Mouse (Mus musculus): ENCODE measurements at regions not wholly inside any gene's neighbourhood (a gene's known extent, or its start where the extent isn't known, plus 50 kb on each side); places are given as distances from the start of the nearest gene placed in this dataset.

GRCm38 (mm10) chr10:71598515-71598914 is 251.0 kb downstream of the Ipmk start:
- H3K9me3 ChIP-seq (ENCODE audit: control insufficient read depth, low read length): no peaks in the 10 kb centered on the region
- no peak overlapping the region for H3K4me2 ChIP-seq (ENCODE audit: low read length)
- H3K27ac ChIP-seq (replicated peaks; ENCODE audit: low read depth, low read length): no peak overlapping the region
- 94% methylated on average over 6 of the region's 6 CpGs for WGBS
- DNase-seq: no peak
- H3K4me3 ChIP-seq (replicated peaks; ENCODE audit: low read depth, low read length): no peak overlapping the region
- no peaks in the 10 kb centered on the region for H3K36me3 ChIP-seq (ENCODE audit: control insufficient read depth, insufficient read depth, low read length)
- no peak for ATAC-seq (ENCODE audit: low FRiP score, low TSS enrichment)
- no peak overlapping the region for H3K9ac ChIP-seq (replicated peaks; ENCODE audit: low read length)
- no peaks in the 10 kb centered on the region for H3K4me1 ChIP-seq (ENCODE audit: control insufficient read depth, insufficient read depth, low read length)
- no peaks in the 10 kb centered on the region for H3K27me3 ChIP-seq (ENCODE audit: control insufficient read depth, insufficient read depth, low read length)

- Histone ChIP-seq H3K9ac (replicated peaks; ENCODE audit: low read length) (no peak overlapping the region), H3K4me2 (ENCODE audit: low read length) (no peak overlapping the region), H3K36me3 (ENCODE audit: control insufficient read depth, insufficient read depth, low read length) (no peaks in the 10 kb centered on the region), H3K27ac (replicated peaks; ENCODE audit: low read depth, low read length) (no peak overlapping the region), H3K9me3 (ENCODE audit: control insufficient read depth, low read length) (no peaks in the 10 kb centered on the region), H3K4me3 (replicated peaks; ENCODE audit: low read depth, low read length) (no peak overlapping the region), H3K27me3 (ENCODE audit: control insufficient read depth, insufficient read depth, low read length) (no peaks in the 10 kb centered on the region), H3K4me1 (ENCODE audit: control insufficient read depth, insufficient read depth, low read length) (no peaks in the 10 kb centered on the region)
- ATAC-seq (ENCODE audit: low FRiP score, low TSS enrichment) (no peak), DNase-seq (no peak)
- 94% methylated on average over 4 of the region's 4 CpGs for WGBS
These were observed 266.2 kb downstream of the Ipmk start for GRCm38 (mm10) chr10:71613736-71614135.

GRCm38 (mm10) chr10:71617156-71617555 is 269.6 kb downstream of the Ipmk start:
- WGBS: 91% methylated on average over 4 of the region's 4 CpGs
- DNase-seq: no peak
- Histone ChIP-seq H3K4me1 (ENCODE audit: control insufficient read depth, insufficient read depth, low read length) (no peaks in the 10 kb centered on the region), H3K27me3 (ENCODE audit: control insufficient read depth, insufficient read depth, low read length) (no peaks in the 10 kb centered on the region), H3K4me2 (ENCODE audit: low read length) (no peak overlapping the region), H3K27ac (replicated peaks; ENCODE audit: low read depth, low read length) (no peak overlapping the region), H3K4me3 (replicated peaks; ENCODE audit: low read depth, low read length) (no peak overlapping the region), H3K9ac (replicated peaks; ENCODE audit: low read length) (no peak overlapping the region), H3K36me3 (ENCODE audit: control insufficient read depth, insufficient read depth, low read length) (no peaks in the 10 kb centered on the region), H3K9me3 (ENCODE audit: control insufficient read depth, low read length) (no peaks in the 10 kb centered on the region)
- ATAC-seq (ENCODE audit: low FRiP score, low TSS enrichment): no peak

- Histone ChIP-seq H3K4me1 (ENCODE audit: control insufficient read depth, insufficient read depth, low read length) (no peaks in the 10 kb centered on the region), H3K27ac (replicated peaks; ENCODE audit: low read depth, low read length) (no peak overlapping the region), H3K4me3 (replicated peaks; ENCODE audit: low read depth, low read length) (no peak overlapping the region), H3K9ac (replicated peaks; ENCODE audit: low read length) (no peak overlapping the region), H3K4me2 (ENCODE audit: low read length) (no peak overlapping the region), H3K27me3 (ENCODE audit: control insufficient read depth, insufficient read depth, low read length) (no peaks in the 10 kb centered on the region), H3K36me3 (ENCODE audit: control insufficient read depth, insufficient read depth, low read length) (no peaks in the 10 kb centered on the region), H3K9me3 (ENCODE audit: control insufficient read depth, low read length) (no peaks in the 10 kb centered on the region)
- ATAC-seq (ENCODE audit: low FRiP score, low TSS enrichment) (no peak), DNase-seq (no peak)
- 88% methylated on average over 3 of the region's 3 CpGs for WGBS
These were observed 298.5 kb downstream of the Ipmk start for GRCm38 (mm10) chr10:71646071-71646470.

- Histone ChIP-seq H3K4me3 (replicated peaks; ENCODE audit: low read depth, low read length) (no peak overlapping the region), H3K9ac (replicated peaks; ENCODE audit: low read length) (no peak overlapping the region), H3K4me1 (ENCODE audit: control insufficient read depth, insufficient read depth, low read length) (no peaks in the 10 kb centered on the region), H3K27me3 (ENCODE audit: control insufficient read depth, insufficient read depth, low read length) (no peaks in the 10 kb centered on the region), H3K27ac (replicated peaks; ENCODE audit: low read depth, low read length) (no peak overlapping the region), H3K9me3 (ENCODE audit: control insufficient read depth, low read length) (no peaks in the 10 kb centered on the region), H3K36me3 (ENCODE audit: control insufficient read depth, insufficient read depth, low read length) (no peaks in the 10 kb centered on the region), H3K4me2 (ENCODE audit: low read length) (no peak overlapping the region)
- ATAC-seq (ENCODE audit: low FRiP score, low TSS enrichment) (no peak), DNase-seq (no peak)
- 76% methylated on average over 7 of the region's 7 CpGs for WGBS
These were observed 310.0 kb downstream of the Ipmk start for GRCm38 (mm10) chr10:71657525-71657924.

GRCm38 (mm10) chr10:71663545-71663944 is 316.0 kb downstream of the Ipmk start:
- Histone ChIP-seq H3K9me3 (ENCODE audit: control insufficient read depth, low read length) (no peaks in the 10 kb centered on the region), H3K27ac (replicated peaks; ENCODE audit: low read depth, low read length) (no peak overlapping the region), H3K4me2 (ENCODE audit: low read length) (no peak overlapping the region), H3K9ac (replicated peaks; ENCODE audit: low read length) (no peak overlapping the region), H3K36me3 (ENCODE audit: control insufficient read depth, insufficient read depth, low read length) (no peaks in the 10 kb centered on the region), H3K4me1 (ENCODE audit: control insufficient read depth, insufficient read depth, low read length) (no peaks in the 10 kb centered on the region), H3K4me3 (replicated peaks; ENCODE audit: low read depth, low read length) (no peak overlapping the region), H3K27me3 (ENCODE audit: control insufficient read depth, insufficient read depth, low read length) (no peaks in the 10 kb centered on the region)
- 79% methylated on average over 5 of the region's 5 CpGs for WGBS
- no peak for DNase-seq
- ATAC-seq (ENCODE audit: low FRiP score, low TSS enrichment): no peak

- WGBS: 57% methylated on average over 7 of the region's 7 CpGs
- no peak overlapping the region for H3K4me2 ChIP-seq (ENCODE audit: low read length)
- ATAC-seq (ENCODE audit: low FRiP score, low TSS enrichment): peak; percentile 67; the same call in 1 of the 2 replicates
- H3K4me3 ChIP-seq (replicated peaks; ENCODE audit: low read depth, low read length): no peak overlapping the region
- H3K36me3 ChIP-seq (ENCODE audit: control insufficient read depth, insufficient read depth, low read length): no peaks in the 10 kb centered on the region
- H3K4me1 ChIP-seq (ENCODE audit: control insufficient read depth, insufficient read depth, low read length): no peaks in the 10 kb centered on the region
- H3K27me3 ChIP-seq (ENCODE audit: control insufficient read depth, insufficient read depth, low read length): no peaks in the 10 kb centered on the region
- H3K9ac ChIP-seq (replicated peaks; ENCODE audit: low read length): no peak overlapping the region
- peak; percentile 43 for DNase-seq
- no peaks in the 10 kb centered on the region; the same call in 1 of the 2 replicates for H3K9me3 ChIP-seq (ENCODE audit: control insufficient read depth, low read length)
- no peak overlapping the region for H3K27ac ChIP-seq (replicated peaks; ENCODE audit: low read depth, low read length)
These were observed 319.6 kb downstream of the Ipmk start for GRCm38 (mm10) chr10:71667160-71667571.

- Histone ChIP-seq H3K36me3 (ENCODE audit: control insufficient read depth, insufficient read depth, low read length) (no peaks in the 10 kb centered on the region), H3K27ac (replicated peaks; ENCODE audit: low read depth, low read length) (no peak overlapping the region), H3K4me3 (replicated peaks; ENCODE audit: low read depth, low read length) (no peak overlapping the region), H3K27me3 (ENCODE audit: control insufficient read depth, insufficient read depth, low read length) (no peaks in the 10 kb centered on the region), H3K9ac (replicated peaks; ENCODE audit: low read length) (no peak overlapping the region), H3K4me2 (ENCODE audit: low read length) (no peak overlapping the region), H3K9me3 (ENCODE audit: control insufficient read depth, low read length) (no peaks in the 10 kb centered on the region), H3K4me1 (ENCODE audit: control insufficient read depth, insufficient read depth, low read length) (no peaks in the 10 kb centered on the region)
- ATAC-seq (ENCODE audit: low FRiP score, low TSS enrichment): 0 out of 2 replicates have a peak, but pooled peaks have one; percentile 43
- 42% methylated on average over 5 of the region's 5 CpGs for WGBS
- DNase-seq: peak; percentile 22
These were observed 331.7 kb downstream of the Ipmk start for GRCm38 (mm10) chr10:71679240-71679639.

- no peak overlapping the region for H3K4me2 ChIP-seq (ENCODE audit: low read length)
- no peaks in the 10 kb centered on the region for H3K4me1 ChIP-seq (ENCODE audit: control insufficient read depth, insufficient read depth, low read length)
- H3K27ac ChIP-seq (replicated peaks; ENCODE audit: low read depth, low read length): no peak overlapping the region
- no peak overlapping the region for H3K9ac ChIP-seq (replicated peaks; ENCODE audit: low read length)
- no peak for ATAC-seq (ENCODE audit: low FRiP score, low TSS enrichment)
- 94% methylated on average over 2 of the region's 2 CpGs for WGBS
- H3K4me3 ChIP-seq (replicated peaks; ENCODE audit: low read depth, low read length): no peak overlapping the region
- H3K36me3 ChIP-seq (ENCODE audit: control insufficient read depth, insufficient read depth, low read length): no peaks in the 10 kb centered on the region
- H3K9me3 ChIP-seq (ENCODE audit: control insufficient read depth, low read length): no peaks in the 10 kb centered on the region
- no peaks in the 10 kb centered on the region for H3K27me3 ChIP-seq (ENCODE audit: control insufficient read depth, insufficient read depth, low read length)
- no peak for DNase-seq
These were observed 365.9 kb downstream of the Ipmk start for GRCm38 (mm10) chr10:71713456-71713855.
